Mouse (Mus musculus) megakaryocyte-erythroid progenitor cell, adult 5-6 weeks (primary cell): Measurements from ENCODE around the gene Ccr4. TPM values are rescaled to one million over a fixed set of nuclear protein-coding genes. Genes with fewer than 3 reads are reported as not detected.

Source experiments
- total RNA-seq, 2 experiments: library from RNA; stranded (forward) in 1 of 2; stranded (reverse) in 1 of 2; fragments of 200-1000, 215-1000 nt in 1 of 2; fragments of >200 nt in 1 of 2; fragmentation: Nextera tagmentation in 1 of 2; gene quantifications; 2 replicates each; pipeline ENCODE4 v1.2.3; 2014 to 2017

Ccr4 gene
- total RNA-seq, 2 experiments from 2014 or later = not detected

Other genes with a start within 250 kb of the Ccr4 start
- gene Bcl2a1c, start 174.8 kb downstream of the Ccr4 start, total RNA-seq (2014; fragmentation: Nextera tagmentation) = not detected in 2 replicates
- gene Bcl2a1c, start 174.8 kb downstream of the Ccr4 start, total RNA-seq (2017) = not detected in 2 replicates
- 19.9 and 45.0 TPM in 2 replicates for gene Crtap, start 114.2 kb downstream of the Ccr4 start, total RNA-seq (2014; fragmentation: Nextera tagmentation)
- gene Crtap, start 114.2 kb downstream of the Ccr4 start, total RNA-seq (2017) = 13.1 and 13.6 TPM in 2 replicates
- 15.9 and 20.4 TPM in 2 replicates for gene Glb1, start 103.8 kb downstream of the Ccr4 start, total RNA-seq (2014; fragmentation: Nextera tagmentation)
- 11.5 and 23.4 TPM in 2 replicates for gene Glb1, start 103.8 kb downstream of the Ccr4 start, total RNA-seq (2017)
- 4.5 TPM in 2 replicates for gene Tmppe, start 103.8 kb downstream of the Ccr4 start, total RNA-seq (2014; fragmentation: Nextera tagmentation)
- gene Tmppe, start 103.8 kb downstream of the Ccr4 start, total RNA-seq (2017) = 0.75 and 3.7 TPM in 2 replicates
- gene C130032M10Rik, start 10.8 kb upstream of the Ccr4 start, total RNA-seq (2014; fragmentation: Nextera tagmentation) = not detected in 2 replicates
- gene C130032M10Rik, start 10.8 kb upstream of the Ccr4 start, total RNA-seq (2017) = not detected in 2 replicates
- gene Trim71, start 59.5 kb upstream of the Ccr4 start, total RNA-seq (2014; fragmentation: Nextera tagmentation) = not detected in 2 replicates
- gene Trim71, start 59.5 kb upstream of the Ccr4 start, total RNA-seq (2017) = not detected in 2 replicates
- 44.6 and 44.7 TPM in 2 replicates for gene Cnot10, start 135.3 kb upstream of the Ccr4 start, total RNA-seq (2014; fragmentation: Nextera tagmentation)
- 65.3 and 68.0 TPM in 2 replicates for gene Cnot10, start 135.3 kb upstream of the Ccr4 start, total RNA-seq (2017)
- 28.2 and 29.8 TPM in 2 replicates for gene Dync1li1, start 183.9 kb upstream of the Ccr4 start, total RNA-seq (2014; fragmentation: Nextera tagmentation)
- gene Dync1li1, start 183.9 kb upstream of the Ccr4 start, total RNA-seq (2017) = 40.9 and 52.6 TPM in 2 replicates
- 21.3 and 22.7 TPM in 2 replicates for gene Cmtm6, start 226.2 kb upstream of the Ccr4 start, total RNA-seq (2014; fragmentation: Nextera tagmentation)
- gene Cmtm6, start 226.2 kb upstream of the Ccr4 start, total RNA-seq (2017) = 38.9 and 41.3 TPM in 2 replicates